Mouse (Mus musculus) gastrocnemius, postnatal 4 days (tissue): ENCODE measurements around the gene Bcor. TPM values are rescaled to one million over a fixed set of nuclear protein-coding genes. Genes with fewer than 3 reads are reported as not detected.

ENCODE experiments used
- DNase-seq, 2 experiments: peaks; one replicate each; pipeline ENCODE4 v3.0.0; 2021 to 2022; ENCODE audit warnings: low spot score in 2 of 2, mixed read lengths in 2 of 2
- long read RNA-seq, 2 experiments: library from polyadenylated mRNA; stranded (forward); transcript quantifications; one replicate each; pipeline ENCODE4 v2.0.0; 2021
- total RNA-seq, 2 experiments: library from RNA; stranded (reverse); gene quantifications; 2 replicates each; pipeline ENCODE4 v1.2.3; 2021

Gene Bcor
- total RNA-seq, result 10 to 100 TPM; 38.1 to 38.7 TPM
- long read RNA-seq, experiment 1, full-length matches to known transcripts, result 3 of 23 reads
- long read RNA-seq, experiment 1, partial matches to known transcripts, result 11 of 23 reads
- long read RNA-seq, experiment 1, other reads (novel, unspliced or antisense), result 9 of 23 reads
- long read RNA-seq, experiment 2, full-length matches to known transcripts, result 4 of 36 reads
- long read RNA-seq, experiment 2, partial matches to known transcripts, result 20 of 36 reads
- long read RNA-seq, experiment 2, other reads (novel, unspliced or antisense), result 12 of 36 reads

GRCm38 (mm10) chrX:12159981-12160656 lies at the start of gene Bcor:
Gene Bcor, minus strand, starts transcription at chrX:12160355.
- DNase-seq, result peak; percentile 42 to 68

- no peak for DNase-seq
These were observed 42.8 kb upstream of the Bcor start for GRCm38 (mm10) chrX:12202951-12203350.

DNA sequence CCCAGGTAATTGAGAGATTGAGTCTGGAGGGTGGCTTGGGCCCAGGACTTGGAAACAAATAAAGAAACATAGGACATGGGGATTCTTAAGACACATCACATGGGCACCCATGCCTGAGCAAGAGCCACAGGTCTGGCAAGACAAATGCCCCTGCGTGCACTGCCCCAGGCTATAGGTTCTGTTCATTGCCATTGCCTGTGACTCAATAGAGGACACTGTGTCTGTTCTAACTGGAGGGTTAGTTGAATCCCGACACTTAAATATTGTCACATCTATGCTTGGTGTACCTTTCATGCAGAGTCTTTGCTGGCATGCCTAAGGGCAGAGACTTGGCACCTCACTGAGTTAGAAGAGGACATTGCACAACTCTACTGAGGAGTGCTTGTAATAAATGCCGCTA lies 41.0 kb upstream of the Bcor start:
- DNase-seq, result no peak

- DNase-seq, result no peak
These were observed 35.2 kb upstream of the Bcor start for GRCm38 (mm10) chrX:12195234-12195919.

GRCm38 (mm10) chrX:12192343-12192742 lies 32.2 kb upstream of the Bcor start:
- no peak for DNase-seq

DNA sequence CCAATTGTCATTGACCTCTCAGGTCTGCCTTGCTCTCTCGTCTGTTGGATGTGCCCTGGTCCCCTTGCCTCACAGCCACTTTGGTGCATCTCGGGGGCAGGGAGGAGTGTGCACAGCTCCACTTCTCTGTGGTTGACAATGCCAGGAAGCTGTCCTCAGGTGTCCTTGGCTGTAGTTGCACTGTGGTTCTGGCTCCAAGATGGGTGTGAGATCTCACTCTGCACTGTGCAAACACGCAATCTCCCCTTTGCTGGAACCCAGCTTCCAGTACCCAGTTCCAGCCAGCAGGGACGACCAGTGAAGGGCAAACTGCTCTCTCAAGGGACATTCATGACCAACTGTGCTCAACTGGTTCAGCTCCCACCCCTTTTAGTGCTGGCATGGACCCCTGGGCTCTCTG lies 29.4 kb upstream of the Bcor start:
- no peak for DNase-seq

DNA sequence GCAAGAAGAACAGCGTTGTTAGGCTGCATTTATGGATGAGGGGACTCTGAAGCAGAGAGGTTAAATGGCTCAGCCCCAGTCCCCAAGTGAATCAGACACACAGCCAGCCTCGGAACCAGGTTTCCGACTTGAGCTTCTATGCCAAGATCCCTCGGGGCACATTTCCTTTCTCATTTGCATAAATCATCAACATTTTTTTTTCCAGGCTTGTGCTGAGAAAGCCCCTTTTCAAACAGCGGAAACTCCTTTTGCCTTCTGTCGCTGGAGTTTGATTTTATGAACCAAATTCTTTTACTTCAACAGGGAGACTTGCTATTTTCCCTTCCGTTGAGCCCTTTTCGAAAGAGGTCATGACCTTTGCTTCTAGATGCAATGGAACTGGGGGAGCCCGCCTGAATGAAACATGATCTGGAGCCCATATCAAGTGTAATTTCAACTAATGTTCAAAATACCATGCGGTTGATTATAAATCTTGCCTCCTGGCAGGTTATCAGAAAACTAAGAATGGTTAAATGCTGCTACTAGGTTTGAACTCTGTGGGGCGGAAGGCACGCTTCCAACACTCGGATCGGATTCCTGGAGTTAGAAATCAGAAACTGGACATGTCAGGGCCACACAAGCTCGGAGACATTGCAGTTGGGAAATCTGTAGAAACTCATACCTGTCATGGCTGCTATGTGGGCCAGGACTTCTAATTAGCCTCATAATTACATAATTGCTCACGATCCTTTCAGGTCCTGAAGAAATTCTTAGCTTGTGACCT lies 15.2 kb upstream of the Bcor start:
- no peak for DNase-seq

DNA sequence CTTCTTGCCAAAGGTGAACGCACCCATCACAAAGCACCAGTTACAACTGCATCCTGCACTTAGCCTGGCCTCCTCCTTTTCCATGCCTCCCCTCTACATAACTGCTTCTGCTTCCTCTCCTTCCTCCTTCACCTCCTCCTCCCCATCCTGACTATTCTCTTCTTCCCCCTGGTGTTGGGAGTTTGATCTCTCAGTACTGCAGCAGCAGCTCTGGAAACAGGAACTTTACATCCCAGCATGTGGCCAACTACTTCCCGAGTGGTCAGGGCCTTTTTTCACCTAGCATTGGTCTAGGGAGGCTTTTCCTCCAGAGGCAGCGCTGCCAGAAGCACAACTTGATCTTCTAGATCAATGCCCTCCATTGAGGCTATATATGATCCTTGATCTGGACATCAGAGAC lies 10.0 kb upstream of the Bcor start:
- DNase-seq, result no peak

- DNase-seq, result peak in 1 of 2 experiments; percentile 16
These were observed 4.7 kb upstream of the Bcor start for GRCm38 (mm10) chrX:12164591-12165529.

- DNase-seq, result peak; percentile 20 to 41
These were observed 647 bp downstream of the Bcor start for GRCm38 (mm10) chrX:12159534-12159881.

- peak; percentile 13 to 14 for DNase-seq
These were observed 1.2 kb downstream of the Bcor start for GRCm38 (mm10) chrX:12158821-12159533.

- peak; percentile 60 to 72 for DNase-seq
These were observed 1.8 kb downstream of the Bcor start for GRCm38 (mm10) chrX:12158244-12158820.

DNA sequence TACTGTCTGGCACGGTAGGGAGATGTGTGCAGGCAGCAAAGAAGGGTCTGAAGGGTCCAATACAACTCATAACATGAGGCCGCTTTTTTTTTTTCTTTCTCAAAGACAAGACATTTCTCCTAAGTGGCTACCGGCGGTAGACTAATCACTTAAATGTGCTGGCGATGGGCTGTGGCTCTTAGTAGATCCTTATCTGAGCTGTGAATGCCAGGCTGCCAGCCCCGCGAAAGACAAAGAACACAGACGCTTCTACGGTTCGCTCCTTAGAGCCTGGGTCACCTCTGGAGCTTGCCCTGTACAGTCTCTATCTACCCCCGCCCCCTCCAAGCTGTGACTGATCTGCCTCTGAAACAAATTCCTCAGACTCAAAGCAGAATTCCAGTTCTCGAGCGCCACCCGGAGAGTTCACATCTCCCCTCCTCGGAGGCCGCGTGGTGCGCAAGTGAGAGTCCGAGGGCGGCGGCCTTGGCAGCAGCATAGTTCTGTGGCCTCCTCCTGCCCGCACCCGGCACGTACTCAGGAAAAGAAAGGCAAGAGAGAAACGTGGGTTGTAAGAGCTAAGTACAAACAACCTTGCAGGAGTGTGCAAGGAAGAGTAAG lies 2.7 kb downstream of the Bcor start:
- DNase-seq, result peak in 1 of 2 experiments; percentile 55

DNA sequence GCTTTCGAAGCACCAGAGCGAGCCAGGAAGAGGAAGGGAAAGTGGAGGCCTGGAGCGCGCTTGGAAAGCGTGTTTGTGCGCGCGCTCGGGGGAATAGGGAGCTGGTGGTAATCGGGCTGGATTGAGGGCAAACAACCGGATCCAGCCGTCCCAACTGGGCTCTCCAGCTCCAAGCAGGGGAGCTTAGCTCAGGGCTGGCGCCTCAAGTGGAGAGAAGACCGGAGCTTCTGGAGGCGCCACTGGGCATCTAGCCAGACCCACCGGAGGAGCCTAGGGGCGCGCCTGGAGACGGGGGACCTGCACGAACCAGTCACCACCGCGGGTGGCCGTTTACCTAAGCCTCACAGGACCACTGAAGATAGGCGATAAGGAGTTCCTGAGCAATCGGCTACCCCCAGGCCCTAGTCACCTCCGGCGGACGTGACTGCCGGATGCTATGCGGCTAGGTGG lies 4.3 kb downstream of the Bcor start:
- DNase-seq, result peak; percentile 23 to 41

DNA sequence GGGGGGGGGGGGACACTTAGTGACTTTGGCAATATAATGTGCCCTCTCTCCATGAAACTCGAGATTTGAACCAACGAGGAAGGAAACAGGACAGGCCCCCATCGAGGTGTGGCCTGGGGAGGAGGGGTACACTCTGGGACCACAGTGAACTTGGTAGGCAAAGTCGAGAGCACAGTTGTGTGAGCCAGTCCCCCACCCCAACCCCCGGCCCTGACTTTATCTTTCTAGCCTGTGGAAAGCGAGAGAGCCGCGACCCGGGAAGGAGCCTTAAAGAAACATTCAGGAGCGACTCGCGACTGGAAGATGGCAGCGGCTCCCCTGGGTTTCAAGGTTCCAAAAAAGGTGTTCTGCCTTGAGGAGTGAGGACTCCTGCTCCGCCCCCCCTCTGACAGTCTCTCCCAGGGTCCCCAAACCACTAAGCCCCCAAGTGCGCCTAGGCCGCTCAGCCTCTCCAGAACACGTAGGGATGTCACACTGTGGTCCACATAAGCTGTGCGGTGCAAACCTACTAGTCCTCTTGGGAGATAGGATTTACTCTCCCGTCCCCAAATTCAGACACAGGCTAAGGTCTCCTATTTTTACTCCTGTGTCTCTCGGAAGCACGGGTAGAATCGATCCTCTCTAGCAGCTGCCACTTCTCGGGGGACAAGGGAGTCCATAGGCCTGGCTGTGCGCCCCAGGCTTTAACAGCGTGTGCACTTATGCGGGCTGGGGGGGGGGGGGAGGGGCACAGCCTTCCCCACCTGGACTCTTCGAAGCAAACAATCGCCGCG lies 4.9 kb downstream of the Bcor start:
- DNase-seq, result no peak

- DNase-seq, result peak in 1 of 2 experiments; percentile 49
These were observed 6.7 kb downstream of the Bcor start for GRCm38 (mm10) chrX:12153141-12154095.
